Mouse (Mus musculus): ENCODE results near the gene Zcwpw1. TPM values are rescaled to one million over a fixed set of nuclear protein-coding genes. Genes with fewer than 3 reads are reported as not detected.

The Zcwpw1 gene
- polyA plus RNA-seq, 1 experiment = 0.39 TPM

Other genes with a start within 250 kb of the Zcwpw1 start
- gene Actl6b, start 234.3 kb upstream of the Zcwpw1 start, polyA plus RNA-seq (2012; rRNA removed) = 0.47 and 1.0 TPM in 2 replicates
- gene Tfr2, start 218.0 kb upstream of the Zcwpw1 start, polyA plus RNA-seq (2012; rRNA removed) = 0.20 and 0.52 TPM in 2 replicates
- 89.7 and 164 TPM in 2 replicates for gene Mospd3, start 186.7 kb upstream of the Zcwpw1 start, polyA plus RNA-seq (2012; rRNA removed)
- 30.4 and 31.1 TPM in 2 replicates for gene Pcolce, start 174.0 kb upstream of the Zcwpw1 start, polyA plus RNA-seq (2012; rRNA removed)
- 0.08 and 0.19 TPM in 2 replicates for gene Fbxo24, start 158.8 kb upstream of the Zcwpw1 start, polyA plus RNA-seq (2012; rRNA removed)
- gene Lrch4, start 158.7 kb upstream of the Zcwpw1 start, polyA plus RNA-seq (2012; rRNA removed) = 38.4 and 54.1 TPM in 2 replicates
- gene Gm20605, start 158.6 kb upstream of the Zcwpw1 start, polyA plus RNA-seq (2012; rRNA removed) = 19.1 and 29.0 TPM in 2 replicates
- 86.6 and 155 TPM in 2 replicates for gene Sap25, start 146.5 kb upstream of the Zcwpw1 start, polyA plus RNA-seq (2012; rRNA removed)
- 0.35 and 0.43 TPM in 2 replicates for gene Irs3, start 142.1 kb upstream of the Zcwpw1 start, polyA plus RNA-seq (2012; rRNA removed)
- gene Agfg2, start 103.1 kb upstream of the Zcwpw1 start, polyA plus RNA-seq (2012; rRNA removed) = 6.1 and 11.6 TPM in 2 replicates
- gene Nyap1, start 46.2 kb upstream of the Zcwpw1 start, polyA plus RNA-seq (2012; rRNA removed) = 7.3 and 25.1 TPM in 2 replicates
- gene Tsc22d4, start 42.1 kb upstream of the Zcwpw1 start, polyA plus RNA-seq (2012; rRNA removed) = 72.9 and 209 TPM in 2 replicates
- 40.0 and 75.4 TPM in 2 replicates for gene Ppp1r35, start 8.9 kb upstream of the Zcwpw1 start, polyA plus RNA-seq (2012; rRNA removed)
- gene Mepce, start 143 bp upstream of the Zcwpw1 start, polyA plus RNA-seq (2012; rRNA removed) = 11.0 and 41.7 TPM in 2 replicates
- gene Pilra, start 48.5 kb downstream of the Zcwpw1 start, polyA plus RNA-seq (2012; rRNA removed) = 4.3 and 5.0 TPM in 2 replicates
- 4.8 and 5.4 TPM in 2 replicates for gene Pilrb1, start 70.3 kb downstream of the Zcwpw1 start, polyA plus RNA-seq (2012; rRNA removed)
- gene Pilrb2, start 84.0 kb downstream of the Zcwpw1 start, polyA plus RNA-seq (2012; rRNA removed) = 3.7 and 5.2 TPM in 2 replicates
- 19.2 and 46.0 TPM in 2 replicates for gene Cyp3a13, start 133.8 kb downstream of the Zcwpw1 start, polyA plus RNA-seq (2012; rRNA removed)
- gene Gjc3, start 175.3 kb downstream of the Zcwpw1 start, polyA plus RNA-seq (2012; rRNA removed) = 0.04 and 0.08 TPM in 2 replicates
- gene Azgp1, start 193.7 kb downstream of the Zcwpw1 start, polyA plus RNA-seq (2012; rRNA removed) = 0.15 TPM in 1 of 2 replicates, not detected in the other
- gene Smok3a, start 233.5 kb downstream of the Zcwpw1 start, polyA plus RNA-seq (2012; rRNA removed) = not detected in 2 replicates
- gene Smok3b, start 233.6 kb downstream of the Zcwpw1 start, polyA plus RNA-seq (2012; rRNA removed) = not detected in 2 replicates